Mouse (Mus musculus) heart, postnatal 10 days (tissue): Measurements from ENCODE around the gene Emid1. TPM values are rescaled to one million over a fixed set of nuclear protein-coding genes. Genes with fewer than 3 reads are reported as not detected.

Experiments used
- DNase-seq, 2 experiments: peaks; one replicate each; pipeline ENCODE4 v3.0.0; 2021
- intact Hi-C: fragments of 180-260 bp; cut with DNase I; formaldehyde crosslinking; loops from one replicate; pipeline ENCODE4 v1.15.1; 2025
- total RNA-seq, 2 experiments: library from RNA; stranded (reverse); gene quantifications; 2 replicates each; pipeline ENCODE4 v1.2.3; 2021

Gene Emid1
- total RNA-seq, 2 experiments from 2014 or later = 4.7 to 5.1 TPM

GRCm38 (mm10) chr11:5164310-5164709 lies 12.3 kb upstream of the Emid1 start:
- intact Hi-C loops = no loop called here
- DNase-seq = no peak

GRCm38 (mm10) chr11:5163421-5163820 lies 11.4 kb upstream of the Emid1 start:
- no peak for DNase-seq
- intact Hi-C loops = no loop called here

GRCm38 (mm10) chr11:5160722-5161485 lies 8.8 kb upstream of the Emid1 start:
- intact Hi-C loops = no loop called here
- peak; percentile 41 to 66 for DNase-seq

- DNase-seq = no peak
- intact Hi-C loops = no loop called here
Observed at GRCm38 (mm10) chr11:5158056-5158455, 6.0 kb upstream of the Emid1 start.

GRCm38 (mm10) chr11:5154961-5155805 lies 3.1 kb upstream of the Emid1 start:
- DNase-seq = peak; percentile 37 to 45

GRCm38 (mm10) chr11:5151247-5151630 lies 818 bp downstream of the Emid1 start:
- intact Hi-C loops = no loop called here
- no peak for DNase-seq

More at GRCm38 (mm10) chr11:5154961-5155805, 3.1 kb upstream of the Emid1 start:
- intact Hi-C loops = no loop called here

- DNase-seq = no peak
- intact Hi-C loops = no loop called here
Observed at GRCm38 (mm10) chr11:5150416-5151246, 1.4 kb downstream of the Emid1 start.

- intact Hi-C loops = no loop called here
- DNase-seq = no peak
Observed at GRCm38 (mm10) chr11:5149955-5150354, 2.1 kb downstream of the Emid1 start.

GRCm38 (mm10) chr11:5149249-5149648 lies 2.8 kb downstream of the Emid1 start:
- intact Hi-C loops = no loop called here
- no peak for DNase-seq

- intact Hi-C loops = no loop called here
- no peak for DNase-seq
Observed at GRCm38 (mm10) chr11:5145600-5145999, 6.5 kb downstream of the Emid1 start.

- DNase-seq = no peak
- intact Hi-C loops = no loop called here
Observed at GRCm38 (mm10) chr11:5141965-5142364, 10.1 kb downstream of the Emid1 start.

GRCm38 (mm10) chr11:5141252-5141651 lies 10.8 kb downstream of the Emid1 start:
- DNase-seq = peak; percentile 47 to 57
- intact Hi-C loops = no loop called here

- intact Hi-C loops = no loop called here
Observed at GRCm38 (mm10) chr11:5140619-5141018, 11.4 kb downstream of the Emid1 start.

GRCm38 (mm10) chr11:5139372-5139771 lies 12.7 kb downstream of the Emid1 start:
- no peak for DNase-seq
- intact Hi-C loops = no loop called here

More at GRCm38 (mm10) chr11:5140619-5141018, 11.4 kb downstream of the Emid1 start:
- DNase-seq = peak; percentile 88

GRCm38 (mm10) chr11:5138642-5139041 lies 13.4 kb downstream of the Emid1 start:
- no peak for DNase-seq
- intact Hi-C loops = no loop called here

- intact Hi-C loops = no loop called here
- DNase-seq = peak in 1 of 2 experiments; percentile 27
Observed at GRCm38 (mm10) chr11:5135914-5136313, 16.1 kb downstream of the Emid1 start.

- intact Hi-C loops = no loop called here
- DNase-seq = no peak
Observed at GRCm38 (mm10) chr11:5132751-5133150, 19.3 kb downstream of the Emid1 start.

GRCm38 (mm10) chr11:5130111-5130665 lies 21.9 kb downstream of the Emid1 start:
- no peak for DNase-seq

GRCm38 (mm10) chr11:5129035-5129480 lies 23.0 kb downstream of the Emid1 start:
- intact Hi-C loops = no loop called here
- no peak for DNase-seq

More at GRCm38 (mm10) chr11:5130111-5130665, 21.9 kb downstream of the Emid1 start:
- intact Hi-C loops = no loop called here

- DNase-seq = no peak
- intact Hi-C loops = no loop called here
Observed at GRCm38 (mm10) chr11:5125713-5126112, 26.3 kb downstream of the Emid1 start.
